Mouse (Mus musculus): ENCODE data around the gene H2-Q6. TPM values are rescaled to one million over a fixed set of nuclear protein-coding genes. Genes with fewer than 3 reads are reported as not detected.

H2-Q6 gene
- total RNA-seq, 2 experiments from 2014 or later, result 7.7 to 8.5 TPM

Other genes with a start within 250 kb of the H2-Q6 start
- gene Aif1, start 248.8 kb upstream of the H2-Q6 start, total RNA-seq (2015; ENCODE audit: low replicate concordance), result 14.4 and 19.8 TPM in 2 replicates
- gene Aif1, start 248.8 kb upstream of the H2-Q6 start, total RNA-seq (2017; ENCODE audit: low replicate concordance), result 8.7 and 15.8 TPM in 2 replicates
- gene Lst1, start 236.4 kb upstream of the H2-Q6 start, total RNA-seq (2015; ENCODE audit: low replicate concordance), result 55.5 and 77.7 TPM in 2 replicates
- 32.2 and 57.3 TPM in 2 replicates for gene Lst1, start 236.4 kb upstream of the H2-Q6 start, total RNA-seq (2017; ENCODE audit: low replicate concordance)
- 4.6 TPM in 1 of 2 replicates, not detected in the other for gene Ltb, start 230.4 kb upstream of the H2-Q6 start, total RNA-seq (2015; ENCODE audit: low replicate concordance)
- 1.7 and 3.8 TPM in 2 replicates for gene Ltb, start 230.4 kb upstream of the H2-Q6 start, total RNA-seq (2017; ENCODE audit: low replicate concordance)
- 10.7 and 19.2 TPM in 2 replicates for gene Tnf, start 222.8 kb upstream of the H2-Q6 start, total RNA-seq (2015; ENCODE audit: low replicate concordance)
- gene Tnf, start 222.8 kb upstream of the H2-Q6 start, total RNA-seq (2017; ENCODE audit: low replicate concordance), result 2.8 and 8.3 TPM in 2 replicates
- not detected in 2 replicates for gene Lta, start 219.5 kb upstream of the H2-Q6 start, total RNA-seq (2015; ENCODE audit: low replicate concordance)
- gene Lta, start 219.5 kb upstream of the H2-Q6 start, total RNA-seq (2017; ENCODE audit: low replicate concordance), result not detected in 2 replicates
- gene Gm16181, start 204.0 kb upstream of the H2-Q6 start, total RNA-seq (2015; ENCODE audit: low replicate concordance), result not detected in 2 replicates
- gene Gm16181, start 204.0 kb upstream of the H2-Q6 start, total RNA-seq (2017; ENCODE audit: low replicate concordance), result not detected in 2 replicates
- gene Atp6v1g2, start 191.2 kb upstream of the H2-Q6 start, total RNA-seq (2015; ENCODE audit: low replicate concordance), result 1.0 and 2.7 TPM in 2 replicates
- 3.8 TPM in 1 of 2 replicates, not detected in the other for gene Atp6v1g2, start 191.2 kb upstream of the H2-Q6 start, total RNA-seq (2017; ENCODE audit: low replicate concordance)
- 0.58 and 1.0 TPM in 2 replicates for gene Nfkbil1, start 189.1 kb upstream of the H2-Q6 start, total RNA-seq (2015; ENCODE audit: low replicate concordance)
- 2.2 TPM in 1 of 2 replicates, not detected in the other for gene Nfkbil1, start 189.1 kb upstream of the H2-Q6 start, total RNA-seq (2017; ENCODE audit: low replicate concordance)
- 65.7 and 80.5 TPM in 2 replicates for gene Ddx39b, start 183.1 kb upstream of the H2-Q6 start, total RNA-seq (2015; ENCODE audit: low replicate concordance)
- gene Ddx39b, start 183.1 kb upstream of the H2-Q6 start, total RNA-seq (2017; ENCODE audit: low replicate concordance), result 48.1 and 50.2 TPM in 2 replicates
- gene H2-D1, start 162.1 kb upstream of the H2-Q6 start, total RNA-seq (2015; ENCODE audit: low replicate concordance), result 117 and 224 TPM in 2 replicates
- gene H2-D1, start 162.1 kb upstream of the H2-Q6 start, total RNA-seq (2017; ENCODE audit: low replicate concordance), result 217 and 402 TPM in 2 replicates
- gene H2-Q1, start 104.4 kb upstream of the H2-Q6 start, total RNA-seq (2015; ENCODE audit: low replicate concordance), result not detected in 2 replicates
- not detected in 2 replicates for gene H2-Q1, start 104.4 kb upstream of the H2-Q6 start, total RNA-seq (2017; ENCODE audit: low replicate concordance)
- gene H2-Q2, start 82.6 kb upstream of the H2-Q6 start, total RNA-seq (2015; ENCODE audit: low replicate concordance), result not detected in 2 replicates
- not detected in 2 replicates for gene H2-Q2, start 82.6 kb upstream of the H2-Q6 start, total RNA-seq (2017; ENCODE audit: low replicate concordance)
- gene H2-Q4, start 45.2 kb upstream of the H2-Q6 start, total RNA-seq (2015; ENCODE audit: low replicate concordance), result 3.6 and 5.6 TPM in 2 replicates
- gene H2-Q4, start 45.2 kb upstream of the H2-Q6 start, total RNA-seq (2017; ENCODE audit: low replicate concordance), result 8.3 and 8.9 TPM in 2 replicates
- 15.3 and 26.3 TPM in 2 replicates for gene H2-Q7, start 14.3 kb downstream of the H2-Q6 start, total RNA-seq (2015; ENCODE audit: low replicate concordance)
- gene H2-Q7, start 14.3 kb downstream of the H2-Q6 start, total RNA-seq (2017; ENCODE audit: low replicate concordance), result 0.77 and 7.4 TPM in 2 replicates
- gene H2-Q10, start 45.2 kb downstream of the H2-Q6 start, total RNA-seq (2015; ENCODE audit: low replicate concordance), result 0.84 and 8.3 TPM in 2 replicates
- gene H2-Q10, start 45.2 kb downstream of the H2-Q6 start, total RNA-seq (2017; ENCODE audit: low replicate concordance), result 1.0 and 2.5 TPM in 2 replicates
- gene Pou5f1, start 81.2 kb downstream of the H2-Q6 start, total RNA-seq (2015; ENCODE audit: low replicate concordance), result 1.0 TPM in 1 of 2 replicates, not detected in the other
- not detected in 2 replicates for gene Pou5f1, start 81.2 kb downstream of the H2-Q6 start, total RNA-seq (2017; ENCODE audit: low replicate concordance)
- 18.4 and 30.3 TPM in 2 replicates for gene Tcf19, start 92.0 kb downstream of the H2-Q6 start, total RNA-seq (2015; ENCODE audit: low replicate concordance)
- 18.8 and 19.0 TPM in 2 replicates for gene Tcf19, start 92.0 kb downstream of the H2-Q6 start, total RNA-seq (2017; ENCODE audit: low replicate concordance)
- gene Cchcr1, start 92.2 kb downstream of the H2-Q6 start, total RNA-seq (2015; ENCODE audit: low replicate concordance), result 4.2 and 9.4 TPM in 2 replicates
- 25.9 and 66.8 TPM in 2 replicates for gene Cchcr1, start 92.2 kb downstream of the H2-Q6 start, total RNA-seq (2017; ENCODE audit: low replicate concordance)
- 1.3 TPM in 1 of 2 replicates, not detected in the other for gene Psors1c2, start 108.4 kb downstream of the H2-Q6 start, total RNA-seq (2015; ENCODE audit: low replicate concordance)
- not detected in 2 replicates for gene Psors1c2, start 108.4 kb downstream of the H2-Q6 start, total RNA-seq (2017; ENCODE audit: low replicate concordance)
- gene Cdsn, start 127.3 kb downstream of the H2-Q6 start, total RNA-seq (2015; ENCODE audit: low replicate concordance), result not detected in 2 replicates
- gene Cdsn, start 127.3 kb downstream of the H2-Q6 start, total RNA-seq (2017; ENCODE audit: low replicate concordance), result not detected in 2 replicates
- gene 2300002M23Rik, start 142.6 kb downstream of the H2-Q6 start, total RNA-seq (2015; ENCODE audit: low replicate concordance), result not detected in 2 replicates
- gene 2300002M23Rik, start 142.6 kb downstream of the H2-Q6 start, total RNA-seq (2017; ENCODE audit: low replicate concordance), result not detected in 2 replicates
- not detected in 2 replicates for gene Sfta2, start 176.7 kb downstream of the H2-Q6 start, total RNA-seq (2015; ENCODE audit: low replicate concordance)
- not detected in 2 replicates for gene Sfta2, start 176.7 kb downstream of the H2-Q6 start, total RNA-seq (2017; ENCODE audit: low replicate concordance)
- not detected in 2 replicates for gene Gm9573, start 201.8 kb downstream of the H2-Q6 start, total RNA-seq (2015; ENCODE audit: low replicate concordance)
- gene Gm9573, start 201.8 kb downstream of the H2-Q6 start, total RNA-seq (2017; ENCODE audit: low replicate concordance), result not detected in 2 replicates
- gene Mucl3, start 218.8 kb downstream of the H2-Q6 start, total RNA-seq (2015; ENCODE audit: low replicate concordance), result not detected in 2 replicates
- 0.17 TPM in 1 of 2 replicates, not detected in the other for gene Mucl3, start 218.8 kb downstream of the H2-Q6 start, total RNA-seq (2017; ENCODE audit: low replicate concordance)
- 1.9 and 2.9 TPM in 2 replicates for gene Vars2, start 242.7 kb downstream of the H2-Q6 start, total RNA-seq (2015; ENCODE audit: low replicate concordance)
- gene Vars2, start 242.7 kb downstream of the H2-Q6 start, total RNA-seq (2017; ENCODE audit: low replicate concordance), result 2.1 and 11.0 TPM in 2 replicates
- 3.3 and 5.6 TPM in 2 replicates for gene Gtf2h4, start 248.9 kb downstream of the H2-Q6 start, total RNA-seq (2015; ENCODE audit: low replicate concordance)
- 2.6 and 9.8 TPM in 2 replicates for gene Gtf2h4, start 248.9 kb downstream of the H2-Q6 start, total RNA-seq (2017; ENCODE audit: low replicate concordance)